Mouse (Mus musculus): Measurements from ENCODE around the gene Spaca4.

Gene Spaca4

DNA sequence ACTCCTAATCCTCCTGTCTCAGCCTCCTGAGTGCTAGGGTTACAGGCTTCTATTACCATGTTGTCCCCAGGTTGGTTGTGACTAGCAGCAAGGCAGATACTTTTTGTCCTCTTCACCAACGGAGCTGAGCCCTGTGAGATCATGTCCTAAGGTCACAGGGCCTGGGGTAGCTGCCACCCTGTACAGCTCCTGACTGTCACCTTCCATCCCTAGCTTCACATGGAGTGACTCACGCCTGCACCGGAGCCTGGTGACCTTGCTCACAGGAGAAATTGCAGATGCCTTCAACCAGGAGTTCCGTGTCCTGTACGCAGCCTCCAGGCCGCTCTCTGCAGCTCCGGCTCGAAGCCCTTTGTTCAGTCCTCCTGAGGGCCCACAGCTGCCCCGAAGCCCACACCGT, 806 bp upstream of the Spaca4 start:
- DNase-seq: no peak

DNA sequence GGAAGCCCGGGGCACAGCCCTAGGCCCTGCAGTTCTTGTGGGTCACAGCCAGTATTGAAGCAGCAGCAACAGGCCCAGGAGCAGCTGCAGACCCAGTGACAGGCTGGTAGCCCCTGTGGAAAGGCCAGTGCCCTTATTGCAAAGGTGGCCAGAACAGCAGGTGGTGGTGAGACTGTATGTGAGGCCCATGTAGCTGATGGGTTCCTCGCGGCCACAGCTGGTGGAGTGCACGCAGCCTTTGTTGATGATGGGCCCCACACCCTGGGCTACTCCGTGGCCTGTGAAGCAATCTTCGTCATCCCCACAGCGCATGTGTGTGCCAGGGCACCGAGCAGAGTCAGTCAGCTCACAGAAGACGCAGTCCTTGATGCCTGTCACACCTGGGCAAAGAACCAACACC, 462 bp downstream of the Spaca4 start:
- no peak for DNase-seq

- no peak for DNase-seq
Measured at GRCm38 (mm10) chr7:45723781-45724180, 1.8 kb downstream of the Spaca4 start.

DNA sequence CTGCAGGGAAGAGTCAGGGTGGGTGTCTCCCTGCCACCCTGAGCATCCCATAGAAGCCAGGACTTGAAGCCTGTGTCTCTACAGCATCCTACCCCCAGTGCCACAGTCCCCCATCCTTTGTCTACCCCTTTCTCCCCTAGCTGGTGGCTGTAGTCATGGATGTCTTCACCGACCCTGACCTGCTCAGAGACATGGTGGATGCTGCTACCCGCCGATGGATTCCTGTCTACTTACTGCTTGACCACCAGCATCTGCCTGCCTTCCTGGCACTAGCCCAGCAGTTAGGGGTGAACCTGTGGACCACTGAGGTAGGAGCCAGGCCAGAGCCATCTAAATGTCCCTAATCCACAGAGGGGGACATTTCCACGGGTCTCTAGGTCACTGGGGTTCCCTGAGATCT, 2.3 kb downstream of the Spaca4 start:
- no peak for DNase-seq

GRCm38 (mm10) chr7:45722348-45722713, 3.3 kb downstream of the Spaca4 start:
- no peak for DNase-seq

GRCm38 (mm10) chr7:45721642-45722347, 3.8 kb downstream of the Spaca4 start:
- no peak for DNase-seq

- no peak for DNase-seq
Measured at GRCm38 (mm10) chr7:45721234-45721571, 4.4 kb downstream of the Spaca4 start.

DNA sequence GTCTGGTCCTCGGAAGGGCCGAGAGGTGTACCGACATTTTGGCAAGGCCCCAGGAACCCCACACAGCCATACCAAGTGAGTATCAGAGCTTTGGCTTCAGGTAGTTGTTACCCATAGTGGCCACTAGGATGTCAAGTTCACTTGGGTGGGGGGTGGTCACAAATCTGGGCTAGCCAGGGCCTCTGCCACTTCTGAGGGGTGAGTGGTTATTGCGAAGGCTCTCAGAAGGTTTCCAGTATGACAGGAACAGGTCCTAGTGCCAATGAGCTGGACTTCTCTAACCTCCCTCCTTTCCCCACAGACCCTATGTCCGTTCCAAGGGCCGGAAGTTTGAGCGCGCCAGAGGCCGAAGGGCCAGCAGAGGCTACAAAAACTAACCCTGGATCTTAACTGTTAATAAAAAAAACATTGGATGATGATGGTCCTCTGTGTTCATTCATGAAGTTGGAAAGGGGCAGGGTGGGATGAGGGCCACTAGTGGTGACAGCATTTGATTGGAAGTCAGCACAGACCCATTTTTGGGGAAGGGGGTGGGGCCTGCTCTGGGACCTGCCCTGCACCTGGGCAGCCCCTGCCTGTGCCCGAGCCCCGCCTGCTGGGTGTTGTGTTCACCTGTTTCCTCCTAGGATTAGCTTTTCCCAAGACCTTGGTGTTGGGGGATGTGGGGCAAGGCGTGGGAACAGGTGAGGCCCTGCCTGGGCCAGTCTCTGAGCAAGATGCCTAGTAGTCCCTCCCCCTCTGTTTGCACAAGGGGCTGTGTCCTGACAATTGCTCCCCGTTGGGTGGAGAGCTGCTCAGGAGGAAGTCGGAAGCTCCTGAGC, 5.0 kb downstream of the Spaca4 start, which contains the start of gene Fam83e:
Gene Fam83e (plus strand): TSS at position 800 of the 821 bp plus-strand sequence.
- no peak for DNase-seq

- DNase-seq: no peak
Measured at GRCm38 (mm10) chr7:45719738-45720412, 5.7 kb downstream of the Spaca4 start.

GRCm38 (mm10) chr7:45719180-45719579, 6.4 kb downstream of the Spaca4 start:
- no peak for DNase-seq

DNA sequence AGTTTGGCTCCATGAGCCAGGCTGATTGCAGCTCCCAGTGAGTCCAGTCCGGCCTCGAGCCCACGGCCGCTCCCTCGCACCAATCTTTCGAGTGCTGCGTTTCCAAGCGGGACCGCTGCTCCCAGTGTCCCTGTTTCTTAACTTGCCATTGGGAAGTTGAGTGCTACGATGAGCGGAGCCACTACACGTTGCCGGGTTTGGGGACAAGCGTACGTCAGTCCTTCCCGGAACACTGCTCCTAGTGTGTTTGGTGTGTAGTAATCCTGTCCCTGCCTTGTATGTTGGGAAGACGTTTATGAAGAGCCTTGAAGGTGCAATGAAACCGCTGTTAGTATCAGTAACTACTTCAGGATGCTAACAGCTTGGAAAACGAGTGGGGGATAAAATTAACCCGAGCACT, 7.3 kb downstream of the Spaca4 start:
- no peak for DNase-seq

- peak; percentile 98 for DNase-seq
Measured at GRCm38 (mm10) chr7:45717918-45718297, 7.7 kb downstream of the Spaca4 start, which contains the start of gene Sphk2. Sphk2 (minus strand) TSS chr7:45718002.

GRCm38 (mm10) chr7:45716952-45717917, 8.4 kb downstream of the Spaca4 start:
- no peak for DNase-seq

- no peak for DNase-seq
Measured at GRCm38 (mm10) chr7:45716460-45716857, 9.2 kb downstream of the Spaca4 start.

GRCm38 (mm10) chr7:45715741-45716459, 9.7 kb downstream of the Spaca4 start:
- no peak for DNase-seq

- peak; percentile 98 for DNase-seq
Measured at GRCm38 (mm10) chr7:45715090-45715708, 10.4 kb downstream of the Spaca4 start, which contains the start of gene Rpl18. Rpl18 (plus strand) TSS chr7:45715457.

DNA sequence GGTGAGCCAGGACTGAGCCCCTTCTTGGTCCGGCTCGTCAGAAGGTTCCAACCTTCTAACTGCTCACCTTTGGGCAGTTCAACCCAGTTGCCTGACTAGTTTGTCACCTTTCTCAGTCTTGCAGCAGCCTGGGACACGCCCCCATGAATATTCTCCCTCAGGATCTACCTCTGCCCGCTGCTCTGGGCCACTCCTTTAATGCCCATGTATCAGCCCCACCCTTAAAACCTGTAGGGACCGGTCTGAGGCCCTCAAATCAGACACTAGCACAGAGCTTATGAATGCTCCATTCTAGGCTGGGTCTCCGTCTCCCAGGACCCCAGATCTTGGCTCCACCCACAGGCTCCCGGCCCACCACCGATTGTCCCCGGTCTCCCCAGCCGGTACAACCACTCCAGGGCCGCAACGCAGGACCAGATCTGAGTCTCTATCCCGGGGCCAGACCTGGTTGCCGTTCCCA, 11.0 kb downstream of the Spaca4 start:
- DNase-seq: no peak

DNA sequence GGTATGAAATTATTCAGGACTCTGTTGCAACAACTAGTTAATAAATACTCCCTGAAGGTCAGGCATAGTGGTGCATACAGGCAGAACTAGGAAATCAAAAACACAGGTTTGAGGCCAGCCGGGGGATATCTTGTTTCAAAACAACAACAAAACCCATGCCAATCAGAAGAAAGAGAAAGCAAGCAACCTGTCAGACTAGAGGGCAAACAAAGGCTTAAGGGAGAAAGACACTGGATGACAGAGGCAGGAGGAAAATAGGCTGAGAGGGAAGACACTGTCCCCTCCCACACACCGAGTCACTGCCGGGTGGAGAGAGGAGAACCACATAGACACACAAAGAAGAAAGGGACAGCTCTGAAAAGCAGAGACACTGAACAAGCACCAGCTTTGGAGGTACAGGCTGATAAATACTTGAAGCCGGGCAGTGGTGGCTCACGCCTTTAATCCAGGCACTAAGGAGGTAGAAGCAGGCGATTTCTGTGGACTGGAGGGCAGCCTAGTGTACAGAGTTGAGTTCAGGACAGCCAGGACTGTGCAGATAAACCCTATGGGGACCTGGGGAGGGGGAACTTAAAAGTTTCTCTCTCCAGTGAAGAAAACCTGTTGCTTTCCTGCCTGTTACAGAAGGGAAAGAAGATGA, 11.6 kb downstream of the Spaca4 start:
- no peak for DNase-seq

- no peak for DNase-seq
Measured at GRCm38 (mm10) chr7:45713396-45713795, 12.2 kb downstream of the Spaca4 start.

DNA sequence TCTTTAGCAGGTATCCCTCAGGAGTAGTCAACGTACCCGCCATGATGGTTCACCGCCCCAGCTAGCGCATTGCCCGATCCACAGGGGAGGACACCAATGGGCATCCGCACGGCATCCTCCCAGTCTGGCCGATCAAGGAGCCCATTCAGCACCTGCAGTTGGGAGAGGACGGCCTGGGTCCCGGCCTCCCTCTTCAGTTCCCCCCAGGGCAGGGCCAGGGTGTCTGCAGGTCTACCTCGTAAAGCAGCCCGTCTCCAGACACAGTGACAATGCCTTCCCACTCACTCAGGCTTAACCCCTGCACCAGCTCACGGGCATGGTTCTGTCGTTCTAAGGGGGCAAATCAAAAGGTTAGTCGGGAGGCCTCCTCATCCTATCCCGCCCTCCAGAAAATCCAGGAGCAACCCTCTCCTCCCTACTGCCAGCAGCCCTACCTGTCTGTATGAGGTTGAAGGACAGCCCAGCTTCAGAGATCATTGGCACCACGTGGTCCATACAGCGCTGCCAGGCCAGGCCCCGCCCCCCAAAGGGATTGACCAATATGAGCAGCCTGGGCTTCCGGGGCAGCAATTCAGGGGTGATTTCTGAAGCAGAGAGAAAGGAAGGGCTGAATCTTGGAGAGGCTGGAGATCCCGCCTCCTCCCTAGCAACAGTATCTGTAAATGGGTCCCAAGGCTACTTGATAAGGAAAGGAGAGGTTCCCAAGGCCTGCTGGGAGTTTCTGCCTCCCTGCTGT, 13.4 kb downstream of the Spaca4 start:
- no peak for DNase-seq
